Mouse (Mus musculus) olfactory bulb, adult 2 months (tissue): Measurements from ENCODE around the gene Zgrf1.

ENCODE experiments used
- CTCF ChIP-seq: fragments of 200-500 bp; IDR thresholded peaks from 2 replicates; pipeline ENCODE4 v1.5.1; 2012; ENCODE audit warnings: low read depth, mild to moderate bottlenecking, low read length, moderate library complexity; ENCODE audit not compliant: insufficient read depth
- POLR2A ChIP-seq: fragments of 200-500 bp; IDR thresholded peaks from 2 replicates; pipeline ENCODE4 v1.6.1; 2012; ENCODE audit warnings: mild to moderate bottlenecking, low read depth, low read length, moderate library complexity; ENCODE audit not compliant: insufficient read depth

DNA sequence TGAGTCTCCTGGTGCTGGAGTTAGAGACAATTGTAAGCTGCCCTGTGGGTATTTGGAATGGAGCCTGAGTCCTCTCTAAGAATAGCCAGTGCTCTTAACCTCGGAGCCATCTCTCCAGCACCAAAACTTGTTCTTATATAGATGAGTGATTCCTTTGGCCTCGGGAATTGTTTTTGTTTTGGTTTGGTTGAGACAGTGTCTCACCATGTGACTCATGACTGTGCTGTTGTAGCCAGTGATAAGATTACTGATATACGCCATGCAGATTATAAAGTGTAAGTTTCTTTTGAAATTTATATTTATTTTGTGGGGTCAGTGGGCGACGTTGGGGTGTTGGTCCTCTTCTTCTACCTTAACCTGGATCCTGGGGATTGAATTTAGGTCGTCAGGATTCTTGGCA lies 33.0 kb upstream of the Zgrf1 start:
- TF ChIP-seq POLR2A (no peak), CTCF (no peak)
